Mouse (Mus musculus) megakaryocyte, embryonic 14.5 days (primary cell): ENCODE results near the gene Lztr1. TPM values are rescaled to one million over a fixed set of nuclear protein-coding genes. Genes with fewer than 3 reads are reported as not detected.
"Not testable (repeated sequence)": the region's sequence is repeated elsewhere in the genome, so short reads cannot be mapped to it uniquely, and the experiment has no call there.

Experiments used
- H3K27me3 ChIP-seq: replicated peaks from 2 replicates; pipeline ENCODE3; 2012; ENCODE audit warnings: inconsistent platforms
- H3K36me3 ChIP-seq: replicated peaks from 2 replicates; pipeline ENCODE3; 2012; ENCODE audit warnings: low read length, inconsistent platforms, mixed read lengths
- H3K4me1 ChIP-seq: 2 replicates; pipeline ENCODE4 v1.6.1; 2012; ENCODE audit warnings: inconsistent platforms
- H3K4me3 ChIP-seq: replicated peaks from 2 replicates; pipeline ENCODE3; 2012; ENCODE audit warnings: moderate library complexity, mild to moderate bottlenecking, inconsistent platforms
- H3K9me3 ChIP-seq: 2 replicates; pipeline ENCODE4 v1.6.1; 2012; ENCODE audit warnings: inconsistent platforms
- FLI1 ChIP-seq: IDR thresholded peaks from 2 replicates; pipeline ENCODE4 v1.6.1; 2012; ENCODE audit warnings: low read length, inconsistent platforms, mixed read lengths
- GATA1 ChIP-seq: IDR thresholded peaks from 3 replicates; pipeline ENCODE4 v1.6.1; 2012; ENCODE audit warnings: mixed read lengths, low read length, inconsistent platforms, borderline replicate concordance
- polyA plus RNA-seq: library from polyadenylated mRNA; stranded (reverse); fragments of >175 nt; gene quantifications from 2 replicates; pipeline ENCODE4 v1.2.3, GENCODE M21; 2012; ENCODE audit warnings: low replicate concordance; ENCODE audit not compliant: insufficient read depth

The Lztr1 gene
- polyA plus RNA-seq, 1 experiment, result 8.5 TPM

- Histone ChIP-seq H3K4me1 (peaks cover 43% of the 10 kb centered on the region), H3K36me3 (no peaks in the 10 kb centered on the region), H3K4me3 (peak overlapping the region; percentile 91), H3K27me3 (peaks cover 46% of the 10 kb centered on the region), H3K9me3 (no peaks in the 10 kb centered on the region)
- TF ChIP-seq FLI1 (no peak), GATA1 (no peak)
These were observed 45.6 kb downstream of the Lztr1 start for GRCm38 (mm10) chr16:17553910-17554685.

GRCm38 (mm10) chr16:17554702-17555101 is 46.2 kb downstream of the Lztr1 start:
- peaks cover 46% of the 10 kb centered on the region for H3K27me3 ChIP-seq
- not testable (repeated sequence) for H3K36me3 ChIP-seq, H3K9me3 ChIP-seq, H3K4me3 ChIP-seq
- peaks cover 45% of the 10 kb centered on the region for H3K4me1 ChIP-seq

GRCm38 (mm10) chr16:17556180-17556579 is 47.7 kb downstream of the Lztr1 start:
- H3K9me3 ChIP-seq, result no peaks in the 10 kb centered on the region
- peaks cover 44% of the 10 kb centered on the region for H3K27me3 ChIP-seq
- peaks cover 53% of the 10 kb centered on the region for H3K4me1 ChIP-seq
- no peak for TF ChIP-seq GATA1
- TF ChIP-seq FLI1, result no peak
- H3K36me3 ChIP-seq, result no peaks in the 10 kb centered on the region
- no peak overlapping the region for H3K4me3 ChIP-seq

GRCm38 (mm10) chr16:17556907-17557306 is 48.4 kb downstream of the Lztr1 start:
- peaks cover 61% of the 10 kb centered on the region for H3K4me1 ChIP-seq
- H3K4me3 ChIP-seq, result no peak overlapping the region
- TF ChIP-seq GATA1 (no peak), FLI1 (no peak)
- peaks cover 39% of the 10 kb centered on the region for H3K27me3 ChIP-seq
- no peaks in the 10 kb centered on the region for H3K9me3 ChIP-seq
- H3K36me3 ChIP-seq, result no peaks in the 10 kb centered on the region

- H3K4me1 ChIP-seq, result peaks cover 72% of the 10 kb centered on the region
- peaks cover 40% of the 10 kb centered on the region for H3K27me3 ChIP-seq
- peak overlapping the region; percentile 79 for H3K4me3 ChIP-seq
- no peak for TF ChIP-seq FLI1
- TF ChIP-seq GATA1, result no peak
- H3K9me3 ChIP-seq, result no peaks in the 10 kb centered on the region
- no peaks in the 10 kb centered on the region for H3K36me3 ChIP-seq
These were observed 49.5 kb downstream of the Lztr1 start for GRCm38 (mm10) chr16:17557947-17558480.

GRCm38 (mm10) chr16:17558811-17559210 is 50.3 kb downstream of the Lztr1 start:
- H3K27me3 ChIP-seq, result peaks cover 40% of the 10 kb centered on the region
- no peaks in the 10 kb centered on the region for H3K36me3 ChIP-seq
- peak overlapping the region; percentile 79 for H3K4me3 ChIP-seq
- TF ChIP-seq FLI1 (no peak), GATA1 (no peak)
- H3K9me3 ChIP-seq, result no peaks in the 10 kb centered on the region
- peaks cover 73% of the 10 kb centered on the region for H3K4me1 ChIP-seq

GRCm38 (mm10) chr16:17559396-17560027 is 51.0 kb downstream of the Lztr1 start:
- TF ChIP-seq FLI1 (no peak), GATA1 (no peak)
- H3K36me3 ChIP-seq, result no peaks in the 10 kb centered on the region
- H3K27me3 ChIP-seq, result peaks cover 45% of the 10 kb centered on the region
- peaks cover 73% of the 10 kb centered on the region for H3K4me1 ChIP-seq
- no peak overlapping the region for H3K4me3 ChIP-seq
- no peaks in the 10 kb centered on the region for H3K9me3 ChIP-seq

- Histone ChIP-seq H3K4me3 (peak within 1 kb of the TSS; percentile 76), H3K36me3 (no peaks in the 10 kb centered on the region), H3K4me1 (peaks cover 64% of the 10 kb centered on the region), H3K9me3 (no peaks in the 10 kb centered on the region), H3K27me3 (peaks cover 55% of the 10 kb centered on the region)
- TF ChIP-seq GATA1 (no peak), FLI1 (no peak)
These were observed 52.8 kb downstream of the Lztr1 start, which contains the start of gene Lrrc74b for GRCm38 (mm10) chr16:17561128-17561750. Lrrc74b (minus strand) TSS chr16:17561247.

GRCm38 (mm10) chr16:17561751-17562208 is 53.3 kb downstream of the Lztr1 start, which contains the start of gene P2rx6:
P2rx6 (plus strand) TSS chr16:17561885.
- TF ChIP-seq FLI1, result no peak
- TF ChIP-seq GATA1, result no peak
- Histone ChIP-seq H3K4me3 (peak within 1 kb of the TSS; percentile 76), H3K9me3 (no peaks in the 10 kb centered on the region)

GRCm38 (mm10) chr16:17563580-17563979 is 55.1 kb downstream of the Lztr1 start:
- no peaks in the 10 kb centered on the region for H3K9me3 ChIP-seq
- no peaks in the 10 kb centered on the region for H3K36me3 ChIP-seq
- H3K27me3 ChIP-seq, result peaks cover 63% of the 10 kb centered on the region
- H3K4me1 ChIP-seq, result peaks cover 58% of the 10 kb centered on the region
- no peak overlapping the region for H3K4me3 ChIP-seq
- no peak for TF ChIP-seq FLI1
- no peak for TF ChIP-seq GATA1

More at GRCm38 (mm10) chr16:17561751-17562208, 53.3 kb downstream of the Lztr1 start, which contains the start of gene P2rx6:
- H3K4me1 ChIP-seq, result peaks cover 64% of the 10 kb centered on the region
- H3K36me3 ChIP-seq, result no peaks in the 10 kb centered on the region
- H3K27me3 ChIP-seq, result peaks cover 59% of the 10 kb centered on the region
